Mouse (Mus musculus) common myeloid progenitor, adult 5-6 weeks (primary cell): ENCODE measurements at regions not wholly inside any gene's neighbourhood (a gene's known extent, or its start where the extent isn't known, plus 50 kb on each side); places are given as distances from the start of the nearest gene placed in this dataset.
"Not testable (repeated sequence)": the region's sequence is repeated elsewhere in the genome, so short reads cannot be mapped to it uniquely, and the experiment has no call there.

Source experiments
- ATAC-seq: replicated peaks from 2 replicates; pipeline ENCODE4 v1.8.0; 2016; ENCODE audit warnings: low read depth, mild to moderate bottlenecking, moderate TSS enrichment, inconsistent platforms; ENCODE audit not compliant: poor library complexity, severe bottlenecking

GRCm38 (mm10) chr8:97254169-97254568 lies 1365.8 kb upstream of the Got2 start:
- no peak for ATAC-seq

DNA sequence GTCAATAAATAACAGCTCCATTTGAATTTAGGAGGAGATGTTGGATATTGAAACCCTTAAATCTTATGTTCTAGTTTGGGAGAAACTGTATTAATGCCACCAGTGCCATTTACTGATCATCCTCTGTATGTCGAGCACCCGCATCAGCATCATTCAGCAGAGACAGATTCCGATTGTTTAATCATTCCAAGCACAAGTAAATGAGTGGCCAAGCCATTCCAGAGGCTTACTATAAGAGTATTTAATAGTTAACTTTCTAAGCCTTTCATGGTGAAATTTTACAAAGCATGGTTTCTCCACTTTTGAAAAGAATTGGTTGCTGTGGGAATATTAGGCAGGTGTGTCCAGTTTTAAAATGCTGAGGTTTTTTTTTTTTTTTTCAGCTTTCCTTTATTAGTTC lies 1363.9 kb upstream of the Got2 start:
- no peak for ATAC-seq

DNA sequence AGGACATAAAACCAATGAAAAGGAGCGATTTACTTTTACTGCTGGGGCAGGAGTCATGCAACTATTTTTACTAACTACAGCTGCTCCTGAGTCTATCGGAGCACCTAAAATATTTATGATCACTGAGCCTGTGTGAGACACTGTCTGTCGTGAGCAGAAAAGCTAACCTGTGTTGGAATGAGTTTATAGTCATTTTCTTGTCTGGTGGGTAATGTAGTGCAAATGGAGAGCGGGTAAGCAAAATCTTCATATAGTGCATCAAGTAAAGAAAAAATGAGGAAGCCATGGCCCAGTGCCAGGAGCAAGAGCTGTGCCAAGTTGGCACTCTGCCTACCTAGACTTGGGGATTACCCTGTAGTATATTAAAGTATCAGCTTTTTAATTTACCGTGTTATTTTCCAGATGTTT lies 1363.1 kb upstream of the Got2 start:
- no peak for ATAC-seq

GRCm38 (mm10) chr8:97234551-97235107 lies 1346.3 kb upstream of the Got2 start:
- no peak for ATAC-seq

DNA sequence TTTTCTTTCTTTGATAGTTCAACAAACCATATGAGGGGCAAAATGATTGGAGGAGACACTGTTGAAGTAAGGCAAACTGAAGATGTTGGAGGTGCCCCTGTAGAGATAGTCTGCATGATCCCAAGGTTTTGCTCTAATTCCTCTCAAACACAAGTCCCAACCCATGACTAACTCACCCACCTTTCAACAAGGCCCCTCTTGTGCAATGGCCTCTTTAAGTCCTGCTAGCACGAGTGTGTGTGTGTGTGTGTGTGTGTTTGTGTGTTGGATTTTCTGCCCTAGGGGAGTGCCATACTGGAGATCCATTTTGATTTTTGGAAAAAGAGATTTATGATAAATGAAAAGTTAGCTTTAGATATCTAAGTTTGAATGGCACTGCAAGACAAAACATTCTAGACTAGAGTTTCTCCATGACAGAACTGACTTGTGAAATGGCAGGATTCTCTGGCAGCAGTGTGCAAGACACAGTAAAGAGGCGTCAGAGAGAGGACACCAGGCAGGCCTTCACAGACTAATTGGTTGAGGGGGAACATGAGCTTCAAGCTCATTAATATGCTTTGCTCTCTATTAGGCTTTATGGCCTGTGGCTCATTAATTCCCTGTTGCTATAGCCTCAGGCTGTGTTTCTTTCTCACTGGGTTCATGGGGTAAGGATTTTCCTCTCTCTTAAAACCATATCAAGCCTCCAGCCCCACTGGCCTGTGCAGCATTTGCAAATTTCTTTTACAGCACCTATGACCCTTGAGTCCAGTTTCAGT lies 1344.5 kb upstream of the Got2 start:
- ATAC-seq = no peak

DNA sequence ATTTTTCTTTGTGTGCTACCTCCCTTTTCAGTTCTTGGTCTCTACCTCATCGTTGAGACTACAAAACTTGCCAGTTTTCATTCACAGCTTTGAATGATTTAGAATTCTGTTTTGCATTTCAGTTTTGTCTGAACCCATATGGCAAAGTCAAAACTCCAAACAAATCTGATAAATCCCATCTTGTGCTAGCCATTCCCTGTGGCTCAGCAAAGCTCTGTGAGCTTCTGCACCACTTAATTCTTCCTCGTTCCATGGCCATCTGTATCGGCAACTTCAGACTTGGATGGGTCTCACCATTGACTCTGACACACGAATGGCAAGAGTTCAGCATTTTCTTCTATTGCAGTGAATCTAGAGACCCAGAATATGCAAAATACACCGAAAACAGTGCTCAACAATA lies 1343.3 kb upstream of the Got2 start:
- no peak for ATAC-seq

DNA sequence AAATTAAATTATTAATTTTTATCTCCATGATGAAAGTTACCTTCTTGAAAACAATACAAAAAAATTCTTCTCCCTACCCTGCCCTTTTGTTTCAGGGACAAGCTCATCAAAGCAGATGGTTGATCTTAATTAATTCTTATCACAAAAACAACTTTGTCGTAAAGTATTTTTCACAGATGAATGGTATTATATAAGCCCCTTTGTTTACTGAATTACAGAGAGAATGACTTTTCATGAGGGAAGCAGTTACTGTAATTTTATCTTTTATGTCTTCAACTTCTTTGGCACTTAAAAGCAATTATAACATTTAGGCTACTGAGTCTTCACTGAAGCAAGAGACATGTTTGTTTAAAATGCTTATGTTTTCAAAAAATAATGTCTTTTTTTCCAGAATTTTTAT lies 1303.5 kb upstream of the Got2 start:
- no peak for ATAC-seq

DNA sequence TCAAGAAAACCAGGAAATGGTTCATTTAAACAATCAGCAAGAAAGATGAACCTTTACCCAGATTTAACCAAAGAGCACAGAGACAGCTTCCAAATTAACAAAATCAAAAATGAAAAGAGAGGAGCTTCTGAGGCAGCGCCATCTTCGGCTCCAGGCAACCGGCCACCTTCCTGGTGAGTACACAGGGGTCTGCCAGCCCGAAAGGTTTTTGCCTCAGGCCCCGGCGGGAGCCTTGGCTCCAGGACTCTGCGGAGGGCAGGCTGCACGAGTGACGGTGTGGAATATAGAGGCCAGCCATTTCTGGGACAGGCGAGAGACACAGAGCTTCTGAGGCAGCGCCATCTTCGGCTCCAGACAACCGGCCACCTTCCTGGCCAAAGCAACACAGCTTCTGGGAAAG lies 1295.5 kb upstream of the Got2 start:
- not testable (repeated sequence) for ATAC-seq

DNA sequence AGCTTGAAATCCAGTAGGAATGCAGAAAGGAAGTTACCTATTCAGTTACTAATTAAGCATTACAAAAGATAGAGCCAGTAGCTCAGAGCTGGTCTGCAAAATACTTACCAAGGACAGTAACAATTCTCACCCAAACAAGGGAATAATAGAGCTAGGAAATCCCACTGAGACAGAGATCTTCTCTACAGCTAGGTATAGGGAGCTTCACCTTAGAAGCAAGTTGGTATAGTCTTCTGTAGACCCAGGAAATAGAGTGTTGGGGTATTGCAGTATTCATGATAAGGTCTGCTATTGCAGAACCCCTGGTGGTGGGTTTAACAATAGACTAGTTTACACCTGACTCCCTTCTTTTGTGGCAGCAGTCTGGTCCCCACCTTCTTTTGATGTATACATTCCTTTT lies 1294.1 kb upstream of the Got2 start:
- ATAC-seq = not testable (repeated sequence)
